Mouse (Mus musculus): ENCODE measurements around the gene Crtc3. TPM values are rescaled to one million over a fixed set of nuclear protein-coding genes. Genes with fewer than 3 reads are reported as not detected.
A peak's percentile ranks its signal among the peaks of the same experiment; 100 is the strongest.

Crtc3 gene
- total RNA-seq, 2 experiments from 2014 or later = 21.0 to 24.4 TPM

- H3K4me3 ChIP-seq = no peak overlapping the region
- no peak for DNase-seq (ENCODE audit: low spot score in 2 of 2)
- TF ChIP-seq CTCF (conservative IDR thresholded peaks at IDR 0.05) = no peak
- H3K27ac ChIP-seq = no peak overlapping the region
Observed at GRCm38 (mm10) chr7:80699709-80700108, 11.0 kb upstream of the Crtc3 start.

- Histone ChIP-seq H3K27ac (no peak overlapping the region), H3K4me3 (no peak overlapping the region)
- DNase-seq (ENCODE audit: low spot score in 2 of 2) = no peak
- TF ChIP-seq CTCF (conservative IDR thresholded peaks at IDR 0.05) = no peak
Observed at GRCm38 (mm10) chr7:80698940-80699339, 10.3 kb upstream of the Crtc3 start.

- H3K27ac ChIP-seq = no peak overlapping the region
- no peak overlapping the region for H3K4me3 ChIP-seq
- TF ChIP-seq CTCF (conservative IDR thresholded peaks at IDR 0.05) = no peak
- no peak for DNase-seq (ENCODE audit: low spot score in 2 of 2)
Observed at GRCm38 (mm10) chr7:80697859-80698258, 9.2 kb upstream of the Crtc3 start.

GRCm38 (mm10) chr7:80696903-80697302 is 8.2 kb upstream of the Crtc3 start:
- H3K4me3 ChIP-seq = no peak overlapping the region
- DNase-seq (ENCODE audit: low spot score in 2 of 2) = no peak
- no peak overlapping the region for H3K27ac ChIP-seq
- TF ChIP-seq CTCF (conservative IDR thresholded peaks at IDR 0.05) = no peak

- no peak overlapping the region for H3K4me3 ChIP-seq
- no peak overlapping the region for H3K27ac ChIP-seq
- DNase-seq (ENCODE audit: low spot score in 2 of 2) = no peak
- TF ChIP-seq CTCF (conservative IDR thresholded peaks at IDR 0.05) = no peak
Observed at GRCm38 (mm10) chr7:80696334-80696733, 7.7 kb upstream of the Crtc3 start.

GRCm38 (mm10) chr7:80692472-80692871 is 3.8 kb upstream of the Crtc3 start:
- Histone ChIP-seq H3K4me3 (no peak overlapping the region), H3K27ac (no peak overlapping the region)
- no peak for DNase-seq (ENCODE audit: low spot score in 2 of 2)
- no peak for TF ChIP-seq CTCF (conservative IDR thresholded peaks at IDR 0.05)

GRCm38 (mm10) chr7:80691131-80691530 is 2.5 kb upstream of the Crtc3 start:
- Histone ChIP-seq H3K4me3 (no peak overlapping the region), H3K27ac (peak overlapping the region; percentile 62; the same call in 1 of the 2 replicates)
- TF ChIP-seq CTCF (conservative IDR thresholded peaks at IDR 0.05) = no peak
- peak; percentile 39 to 81 for DNase-seq (ENCODE audit: low spot score in 2 of 2)

- Histone ChIP-seq H3K4me3 (peak overlapping the region; percentile 73), H3K27ac (peak overlapping the region; percentile 92)
- peak; percentile 29 to 34 for DNase-seq (ENCODE audit: low spot score in 2 of 2)
- no peak for TF ChIP-seq CTCF (conservative IDR thresholded peaks at IDR 0.05)
Observed at GRCm38 (mm10) chr7:80689221-80689591, 529 bp upstream of the Crtc3 start.

GRCm38 (mm10) chr7:80687721-80688555 is 739 bp downstream of the Crtc3 start:
- peak; percentile 54 to 70 for DNase-seq (ENCODE audit: low spot score in 2 of 2)

GRCm38 (mm10) chr7:80685639-80686038 is 3.0 kb downstream of the Crtc3 start:
- DNase-seq (ENCODE audit: low spot score in 2 of 2) = no peak
- Histone ChIP-seq H3K4me3 (no peak overlapping the region), H3K27ac (no peak overlapping the region)
- TF ChIP-seq CTCF (conservative IDR thresholded peaks at IDR 0.05) = no peak

More at GRCm38 (mm10) chr7:80687721-80688555, 739 bp downstream of the Crtc3 start:
- H3K4me3 ChIP-seq = peak overlapping the region; percentile 73
- peak; percentile 54 for TF ChIP-seq CTCF (conservative IDR thresholded peaks at IDR 0.05)
- H3K27ac ChIP-seq = peak overlapping the region; percentile 92

GRCm38 (mm10) chr7:80682630-80683029 is 6.0 kb downstream of the Crtc3 start:
- TF ChIP-seq CTCF (conservative IDR thresholded peaks at IDR 0.05) = no peak
- DNase-seq (ENCODE audit: low spot score in 2 of 2) = no peak
- Histone ChIP-seq H3K4me3 (no peak overlapping the region), H3K27ac (no peak overlapping the region)

GRCm38 (mm10) chr7:80680218-80680847 is 8.3 kb downstream of the Crtc3 start:
- TF ChIP-seq CTCF (conservative IDR thresholded peaks at IDR 0.05) = no peak
- no peak for DNase-seq (ENCODE audit: low spot score in 2 of 2)
- no peak overlapping the region for H3K4me3 ChIP-seq
- H3K27ac ChIP-seq = no peak overlapping the region

GRCm38 (mm10) chr7:80672323-80672722 is 16.4 kb downstream of the Crtc3 start:
- TF ChIP-seq CTCF (conservative IDR thresholded peaks at IDR 0.05) = no peak
- DNase-seq (ENCODE audit: low spot score in 2 of 2) = no peak
- Histone ChIP-seq H3K27ac (no peak overlapping the region), H3K4me3 (no peak overlapping the region)

GRCm38 (mm10) chr7:80670889-80671288 is 17.8 kb downstream of the Crtc3 start:
- DNase-seq (ENCODE audit: low spot score in 2 of 2) = no peak
- no peak for TF ChIP-seq CTCF (conservative IDR thresholded peaks at IDR 0.05)
- Histone ChIP-seq H3K4me3 (no peak overlapping the region), H3K27ac (no peak overlapping the region)
